Mouse (Mus musculus) brain, embryonic 14.5 days (tissue): ENCODE measurements around the gene Snx10.

Experiments
- CTCF ChIP-seq: fragments of 200-500 bp; IDR thresholded peaks from 2 replicates; pipeline ENCODE4 v1.5.1; 2012; ENCODE audit warnings: inconsistent platforms, mild to moderate bottlenecking, moderate library complexity, borderline replicate concordance; ENCODE audit not compliant: insufficient read depth, insufficient read length; ENCODE audit errors: extremely low read depth
- POLR2A ChIP-seq: fragments of 200-500 bp; IDR thresholded peaks from 2 replicates; pipeline ENCODE4 v1.6.1; 2012; ENCODE audit warnings: mild to moderate bottlenecking, inconsistent platforms, borderline replicate concordance; ENCODE audit not compliant: poor library complexity, insufficient read depth, insufficient read length, severe bottlenecking; ENCODE audit errors: extremely low read depth

- TF ChIP-seq POLR2A (no peak), CTCF (no peak)
These were observed 78.6 kb downstream of the Snx10 start for GRCm38 (mm10) chr6:51602341-51602740.
